Mouse (Mus musculus): ENCODE data around the gene Lrrc37a.
"Not testable (repeated sequence)": the region's sequence is repeated elsewhere in the genome, so short reads cannot be mapped to it uniquely, and the experiment has no call there.

DNA sequence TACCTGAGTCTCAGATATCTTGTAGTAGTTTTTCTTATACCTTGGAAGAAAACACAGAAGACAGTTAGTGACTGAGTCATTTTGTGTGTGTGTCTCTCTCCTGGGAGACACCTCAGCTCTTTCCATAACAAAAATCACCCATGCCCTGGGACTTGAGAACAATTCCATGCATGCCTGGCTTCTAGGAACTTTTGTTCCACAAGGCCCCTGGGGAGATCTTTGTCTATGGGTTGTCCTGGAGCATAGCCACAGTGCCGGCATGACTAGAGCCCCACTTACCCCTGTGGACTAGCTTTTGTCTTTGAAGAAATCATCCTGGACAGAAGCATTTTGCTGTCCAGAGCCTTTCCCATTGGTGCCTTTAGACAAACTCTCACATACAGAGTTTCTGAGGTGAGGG, 53.3 kb downstream of the Lrrc37a start:
- TF ChIP-seq EP300 (IDR thresholded peaks at IDR 0.05; ENCODE audit: low read depth in 1 of 2, low read length in 2 of 2); POLR2AphosphoS2 (IDR thresholded peaks at IDR 0.05; ENCODE audit: low read length); E2F4 (IDR thresholded peaks at IDR 0.05; ENCODE audit: borderline replicate concordance, low read depth, low read length); CTCF (IDR thresholded peaks at IDR 0.05 in 2 of 3, conservative IDR thresholded peaks at IDR 0.05 in 1 of 3; ENCODE audit: control insufficient read depth in 1 of 3, insufficient read depth in 1 of 3, low read depth in 2 of 3, low read length in 3 of 3, poor library complexity in 1 of 3, severe bottlenecking in 1 of 3); POLR2A (IDR thresholded peaks at IDR 0.05; ENCODE audit: control insufficient read depth in 1 of 2, insufficient read depth in 1 of 2, low read depth in 1 of 2, low read length in 2 of 2, poor library complexity in 1 of 2); SIN3A (IDR thresholded peaks at IDR 0.05; ENCODE audit: low read length): not testable (repeated sequence)

All from MEL (cell line).